Mouse (Mus musculus): Measurements from ENCODE around the gene Olfr24.
A peak's percentile ranks its signal among the peaks of the same experiment; 100 is the strongest.
"Not testable (repeated sequence)": the region's sequence is repeated elsewhere in the genome, so short reads cannot be mapped to it uniquely, and the experiment has no call there.

The Olfr24 gene

GRCm38 (mm10) chr9:18763896-18764295 is at the start of gene Olfr24:
TSS of gene Olfr24 (minus strand) at chr9:18763996.
- no peak for DNase-seq (ENCODE audit: low spot score in 2 of 2)

GRCm38 (mm10) chr9:18785316-18785715 is 21.5 kb upstream of the Olfr24 start:
- no peak for DNase-seq (ENCODE audit: low spot score in 2 of 2)

GRCm38 (mm10) chr9:18779476-18779875 is 15.7 kb upstream of the Olfr24 start:
- DNase-seq (ENCODE audit: low spot score in 2 of 2): peak in 1 of 2 experiments; percentile 17

- DNase-seq (ENCODE audit: low spot score in 2 of 2): no peak
Measured at GRCm38 (mm10) chr9:18778981-18779380, 15.2 kb upstream of the Olfr24 start.

GRCm38 (mm10) chr9:18755595-18755994 is 8.2 kb downstream of the Olfr24 start:
- DNase-seq (ENCODE audit: low spot score in 2 of 2): no peak

- DNase-seq (ENCODE audit: low spot score in 2 of 2): peak in 1 of 2 experiments; percentile 5
Measured at GRCm38 (mm10) chr9:18744639-18745038, 19.2 kb downstream of the Olfr24 start.

- not testable (repeated sequence) for DNase-seq (ENCODE audit: low spot score in 2 of 2)
Measured at GRCm38 (mm10) chr9:18734177-18734576, 29.6 kb downstream of the Olfr24 start.

- DNase-seq (ENCODE audit: low spot score in 2 of 2): no peak
Measured at GRCm38 (mm10) chr9:18722712-18723099, 41.1 kb downstream of the Olfr24 start.

GRCm38 (mm10) chr9:18721931-18722711 is 41.7 kb downstream of the Olfr24 start:
- no peak for DNase-seq (ENCODE audit: low spot score in 2 of 2)

GRCm38 (mm10) chr9:18721011-18721410 is 42.8 kb downstream of the Olfr24 start:
- DNase-seq (ENCODE audit: low spot score in 2 of 2): no peak

GRCm38 (mm10) chr9:18705628-18706027 is 58.2 kb downstream of the Olfr24 start:
- DNase-seq (ENCODE audit: low spot score in 2 of 2): no peak

All from left cerebral cortex, adult 9 months (tissue).